Mouse (Mus musculus) lung, postnatal 36 days (tissue): ENCODE data around the gene Rom1.
"Not testable (repeated sequence)": the region's sequence is repeated elsewhere in the genome, so short reads cannot be mapped to it uniquely, and the experiment has no call there.

Experiments
- DNase-seq: peaks from one replicate; pipeline ENCODE4 v3.0.0; 2022; ENCODE audit warnings: mixed read lengths

Gene Rom1

DNA sequence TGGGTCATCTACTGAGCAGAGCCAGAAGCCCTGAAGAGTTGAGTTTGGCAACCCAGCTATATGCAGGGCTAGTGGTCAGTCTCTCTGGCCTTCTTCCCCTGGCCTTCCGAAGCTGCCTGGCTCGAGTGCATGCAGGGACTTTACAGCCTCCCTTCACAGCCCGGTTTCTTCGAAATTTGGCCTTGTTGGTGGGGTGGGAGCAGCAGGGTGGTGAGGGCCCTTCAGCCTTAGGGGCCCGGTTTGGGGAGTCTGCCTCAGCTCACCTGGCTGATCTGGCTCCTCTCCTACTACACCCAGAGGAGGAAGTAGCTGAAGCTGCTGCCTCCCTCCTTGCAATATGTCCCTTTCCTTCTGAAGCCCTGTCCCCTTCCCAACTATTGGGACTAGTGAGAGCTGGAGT lies 32.9 kb downstream of the Rom1 start:
- not testable (repeated sequence) for DNase-seq

DNA sequence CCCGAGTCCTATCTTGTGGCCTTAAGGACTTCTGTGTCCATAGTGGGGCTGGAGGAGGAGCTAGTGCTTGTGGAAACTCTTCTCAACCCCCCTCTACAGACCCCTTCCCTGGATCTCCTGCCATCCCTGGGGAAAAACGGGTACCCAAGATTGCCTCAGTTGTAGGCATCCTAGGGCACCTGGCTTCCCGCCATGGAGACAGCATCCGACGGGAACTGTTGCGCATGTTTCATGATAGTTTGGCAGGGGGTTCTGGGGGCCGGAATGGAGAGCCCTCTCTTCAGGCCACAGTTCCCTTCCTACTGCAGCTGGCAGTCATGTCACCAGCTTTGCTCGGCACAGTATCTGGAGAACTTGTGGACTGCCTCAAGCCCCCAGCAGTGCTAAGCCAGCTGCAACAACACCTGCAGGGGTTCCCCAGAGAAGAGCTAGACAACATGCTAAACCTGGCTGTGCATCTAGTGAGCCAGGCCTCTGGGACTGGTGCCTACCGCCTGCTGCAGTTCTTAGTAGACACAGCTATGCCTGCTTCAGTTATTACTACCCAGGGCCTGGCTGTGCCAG lies 33.7 kb downstream of the Rom1 start:
- no peak for DNase-seq

DNA sequence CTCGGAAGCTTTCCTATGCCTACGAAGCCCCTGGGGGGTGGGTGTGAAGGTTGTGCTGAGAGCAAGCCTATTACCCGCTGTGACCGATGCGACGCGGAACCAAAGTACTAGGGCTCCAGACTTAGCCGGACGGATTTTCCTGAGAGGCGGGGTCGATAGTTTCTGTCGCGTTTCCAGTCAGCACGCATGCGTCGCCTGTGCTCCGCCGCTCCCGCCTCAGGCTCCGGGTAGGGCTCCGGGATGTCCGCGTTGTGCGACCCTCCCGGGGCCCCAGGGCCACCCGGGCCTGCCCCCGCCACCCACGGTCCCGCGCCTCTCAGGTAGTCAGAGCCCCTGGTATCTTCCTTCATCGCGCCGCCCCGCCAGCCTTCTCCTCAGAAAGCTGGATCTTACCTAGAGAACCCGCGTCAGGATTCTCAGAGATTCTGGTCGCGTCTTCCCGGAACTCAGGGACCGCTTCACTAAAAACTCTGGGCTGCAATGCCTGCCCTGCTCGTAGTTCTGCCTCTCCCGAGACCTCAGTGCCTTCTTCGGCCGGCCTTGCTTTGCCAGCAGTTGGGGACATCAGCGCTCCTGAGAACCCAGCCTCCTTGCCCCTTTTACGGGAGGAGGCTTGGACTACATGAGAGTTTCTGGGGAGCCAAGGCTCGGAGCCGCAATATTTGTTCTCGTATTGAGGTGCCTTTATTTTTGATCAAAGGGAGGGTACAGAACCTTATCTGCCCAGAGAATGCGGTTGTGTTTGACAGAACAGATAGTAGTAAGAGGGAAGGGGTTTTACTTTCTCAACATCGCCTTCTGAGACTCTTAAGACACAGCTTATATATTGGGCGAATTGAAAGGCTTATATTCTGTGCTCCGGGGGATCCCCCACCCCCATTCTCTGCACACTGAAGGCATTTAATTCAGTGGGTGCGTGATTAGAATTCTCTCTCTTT lies 36.1 kb downstream of the Rom1 start, which contains the start of gene Ints5:
Ints5 (plus strand) TSS at position 177 of the 938 bp plus-strand sequence.
- DNase-seq, result peak; percentile 88

DNA sequence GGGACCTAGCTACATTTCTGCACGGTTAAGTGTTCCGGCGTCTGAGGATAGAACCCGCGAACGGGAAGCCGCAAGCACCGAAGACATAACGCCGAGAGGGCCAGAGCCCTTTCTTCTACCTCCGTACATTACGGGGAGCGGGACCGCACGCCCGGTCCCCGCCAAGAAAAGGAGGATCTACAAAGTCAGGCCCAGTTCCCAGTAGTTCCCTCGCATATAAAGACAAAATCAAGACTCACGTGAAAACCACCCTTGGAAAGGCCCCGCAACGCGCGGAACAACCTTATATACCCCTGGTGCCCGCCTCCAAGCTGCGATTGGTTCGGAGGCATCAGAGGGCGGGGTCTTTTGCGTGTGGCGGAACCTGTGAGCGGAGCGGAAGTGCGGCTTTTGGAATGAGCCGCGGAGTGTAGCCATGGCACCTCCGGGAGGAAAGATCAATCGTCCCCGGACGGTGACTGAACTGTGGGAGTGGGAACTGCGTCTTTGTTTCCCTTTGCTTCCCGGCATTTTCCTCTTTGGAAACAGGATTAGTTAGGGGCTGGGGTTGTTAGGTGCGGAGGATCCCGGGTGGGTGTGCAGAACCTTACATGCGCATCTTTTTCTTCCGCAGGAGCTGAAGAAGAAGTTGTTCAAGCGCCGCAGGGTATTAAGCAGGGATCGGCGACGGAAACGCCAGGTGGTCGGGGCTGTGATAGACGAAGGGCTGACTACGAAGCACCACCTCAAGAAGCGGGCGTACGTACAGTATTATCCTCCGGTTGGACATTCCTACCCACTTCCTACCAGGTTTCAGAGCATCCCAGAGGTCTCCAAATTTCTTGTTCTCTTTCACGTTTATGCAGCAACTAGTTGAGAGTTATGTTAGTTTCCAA lies 40.4 kb downstream of the Rom1 start, which contains the start of the genes 1810009A15Rik and Gm49416:
1810009A15Rik (plus strand) TSS at position 343 of the 875 bp plus-strand sequence.
Gm49416 (plus strand) TSS at position 416 of the 875 bp plus-strand sequence.
- DNase-seq, result peak; percentile 97

DNA sequence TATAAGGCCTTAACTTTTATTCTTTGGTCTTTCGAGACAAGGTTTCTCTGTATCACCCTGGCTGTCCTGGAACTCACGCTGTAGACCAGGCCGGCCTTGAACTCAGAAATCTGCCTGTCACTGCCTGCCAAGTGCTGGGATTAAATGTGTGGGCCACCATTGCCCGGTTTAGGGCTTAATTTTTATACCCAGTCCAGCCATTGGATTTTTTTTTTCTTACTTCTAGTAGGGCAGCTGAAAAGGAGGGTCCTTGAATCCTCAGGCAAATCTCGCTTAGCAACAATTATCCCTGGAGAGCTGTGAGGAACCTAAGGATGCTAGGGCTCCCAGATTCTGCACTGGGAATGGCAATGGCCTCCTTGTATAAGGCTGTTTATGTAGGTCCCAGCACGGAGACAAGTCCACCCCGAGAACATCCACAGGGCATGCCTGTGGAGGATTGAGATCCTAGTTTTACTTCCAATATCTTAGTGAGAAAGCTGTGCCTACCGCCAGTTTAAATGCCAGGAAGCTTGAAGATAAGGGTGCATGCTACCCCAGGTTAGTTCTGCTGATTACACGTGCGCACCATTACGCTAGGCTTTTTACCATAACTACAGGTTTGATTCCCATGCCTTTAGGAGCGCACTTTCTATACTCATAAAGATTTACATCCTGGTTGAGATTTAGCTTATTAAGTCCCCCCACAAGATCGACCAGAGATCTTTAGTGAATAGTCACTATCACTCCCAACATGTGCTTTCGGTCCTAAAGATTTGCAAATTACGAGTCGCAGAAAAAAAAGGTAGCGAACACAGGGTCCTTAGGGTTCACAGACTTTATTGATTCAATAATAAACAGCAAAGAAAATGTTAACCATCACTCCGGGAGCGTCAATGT lies 41.3 kb downstream of the Rom1 start:
- no peak for DNase-seq

GRCm38 (mm10) chr19:8886916-8887584 lies 42.1 kb downstream of the Rom1 start:
- peak; percentile 17 for DNase-seq

- no peak for DNase-seq
Observed at GRCm38 (mm10) chr19:8883616-8884015, 45.5 kb downstream of the Rom1 start, which contains the start of the genes Lbhd1 and Gm49403. TSS of gene Lbhd1 (plus strand) at chr19:8883732. TSS of gene Gm49403 (plus strand) at chr19:8883930.

GRCm38 (mm10) chr19:8881034-8881392 lies 48.1 kb downstream of the Rom1 start:
- no peak for DNase-seq

DNA sequence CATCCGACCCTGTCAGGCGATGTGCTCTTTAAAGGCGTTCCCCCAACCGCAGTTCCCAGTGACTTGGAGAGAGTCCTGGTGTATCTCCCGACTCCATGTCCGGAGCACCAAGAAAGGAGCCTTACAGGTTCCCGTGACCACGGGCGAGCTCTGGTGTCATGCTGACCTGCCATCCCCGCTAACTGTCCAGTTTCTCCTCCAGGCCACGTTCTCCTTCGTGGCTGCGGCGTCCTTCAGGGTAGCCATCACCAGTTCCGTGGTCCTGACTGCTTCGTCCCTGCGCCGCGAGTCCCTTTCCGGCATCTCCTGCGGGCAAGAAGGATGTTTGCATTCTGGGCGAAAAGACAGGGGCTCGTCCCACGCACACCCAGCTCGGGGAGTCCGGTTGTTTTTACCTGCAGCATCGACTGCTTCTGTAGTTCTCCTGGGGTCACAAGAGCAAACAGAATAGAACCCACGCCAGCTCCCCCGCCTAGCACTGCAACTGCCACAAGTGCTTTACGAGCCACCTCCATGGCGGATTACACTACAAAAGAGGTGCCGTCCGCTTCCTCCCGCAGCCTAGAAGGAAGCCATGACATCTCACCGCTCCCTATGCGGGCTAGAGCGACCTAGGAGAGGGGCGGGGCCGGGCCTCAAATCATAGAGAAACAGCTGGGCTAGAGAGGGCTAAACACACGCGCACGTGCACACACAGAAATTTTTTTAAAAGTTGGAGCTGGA lies 48.7 kb downstream of the Rom1 start, which contains the start of gene Uqcc3:
Uqcc3 (minus strand) TSS at position 613 of the 723 bp plus-strand sequence.
- DNase-seq, result peak; percentile 96
